Comparison of ENCODE assay signal across 11 mouse cellular contexts in the genomic region with DNA sequence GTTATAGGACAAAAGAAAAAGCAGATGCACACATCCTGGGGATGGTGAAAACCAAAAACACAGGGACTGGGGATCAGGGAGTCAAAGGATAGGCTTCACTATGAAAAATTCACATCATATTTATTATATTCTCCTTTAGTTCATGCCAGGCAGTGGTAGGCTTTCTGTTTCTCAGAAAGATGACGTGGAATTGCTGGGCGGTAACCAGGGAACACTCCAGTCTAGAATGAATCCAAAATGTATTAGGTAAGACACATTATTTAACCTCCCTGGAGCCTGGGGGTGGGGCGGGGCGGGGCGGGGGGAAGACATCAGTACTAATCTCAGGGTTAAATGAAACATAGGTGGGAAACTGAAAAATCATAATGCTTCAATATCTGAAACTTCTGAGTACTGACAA. TPM values are rescaled to one million over a fixed set of nuclear protein-coding genes. Genes with fewer than 3 reads are reported as not detected.
DNase-seq lines count a peak whose midpoint lies in the region; ATAC-seq and TF ChIP-seq lines count a peak whose summit lies in the region.
"Had no signal": no experiment of that assay in that cellular context is flagged by ENCODE, and none has a peak within 500 bp of the region (broad histone marks: within the 10 kb centered on the region; RNA-seq: fewer than 3 reads in every experiment).

No protein-coding gene starts in this region.

- H3K9ac ChIP-seq in heart, adult 2 months (ENCODE audit: low read depth, low read length) = peak overlapping the region; percentile 53
- H3K9ac ChIP-seq in heart, embryonic 12.5 days = no peak overlapping the region
- peak overlapping the region; percentile 73; the same call in 1 of the 2 replicates for H3K9ac ChIP-seq in neural tube, embryonic 12.5 days
- no peak overlapping the region for H3K9ac ChIP-seq in lung, embryonic 14.5 days
- H3K9ac ChIP-seq in neural tube, embryonic 14.5 days (replicated peaks; ENCODE audit: low read depth, low read length) = peak overlapping the region; percentile 96
- H3K9ac ChIP-seq: embryonic facial prominence, embryonic 15.5 days had no signal

- peaks cover 37% of the 10 kb centered on the region for H3K36me3 ChIP-seq in heart, adult 2 months (ENCODE audit: control insufficient read depth, insufficient read depth, low read length)
- H3K36me3 ChIP-seq in heart, embryonic 12.5 days = no peaks in the 10 kb centered on the region
- H3K36me3 ChIP-seq in neural tube, embryonic 12.5 days = no peaks in the 10 kb centered on the region
- H3K36me3 ChIP-seq in lung, embryonic 14.5 days (ENCODE audit: insufficient read depth) = no peaks in the 10 kb centered on the region
- H3K36me3 ChIP-seq in neural tube, embryonic 14.5 days (ENCODE audit: control insufficient read depth, insufficient read depth, low read length) = no peaks in the 10 kb centered on the region
- H3K36me3 ChIP-seq: embryonic facial prominence, embryonic 15.5 days had no signal

- intact Hi-C loops in heart, adult 2 months (cut with DNase I) = loop anchor here (2.0 to 5.0 kb wide), 2 partner anchors 30 to 60 kb away; no protein-coding TSS in a partner anchor

- 55% methylated on average over 5 of the region's 5 CpGs for WGBS in heart, adult 2 months
- 85% methylated on average over 5 of the region's 5 CpGs for WGBS in heart, embryonic 12.5 days
- 88% methylated on average over 5 of the region's 5 CpGs for WGBS in neural tube, embryonic 12.5 days
- WGBS in lung, embryonic 14.5 days = 89% methylated on average over 5 of the region's 5 CpGs
- 76% methylated on average over 5 of the region's 5 CpGs for WGBS in neural tube, embryonic 14.5 days

- DNase-seq in heart, adult 2 months = no peak
- no peak for DNase-seq in neural tube, embryonic 10.5 days (ENCODE audit: extremely low spot score, low spot score)
- no peak for DNase-seq in lung, embryonic 14.5 days
- DNase-seq in urinary bladder, postnatal 14 days (ENCODE audit: low spot score) = no peak
- no peak for DNase-seq in thymus, adult 18-20 months
- DNase-seq: gastrocnemius, postnatal 36 days; kidney, postnatal 10 days had no signal

- TF ChIP-seq CTCF in heart, adult 2 months (IDR thresholded peaks at IDR 0.05) = no peak
- no peak for TF ChIP-seq CTCF in lung, embryonic 14.5 days (IDR thresholded peaks at IDR 0.05; ENCODE audit: low read depth)

- peaks cover 8% of the 10 kb centered on the region for H3K4me1 ChIP-seq in heart, adult 2 months (ENCODE audit: control insufficient read depth, insufficient read depth, low read length)
- peaks cover 3% of the 10 kb centered on the region; the same call in 1 of the 2 replicates for H3K4me1 ChIP-seq in heart, embryonic 12.5 days (replicated peaks)
- no peaks in the 10 kb centered on the region for H3K4me1 ChIP-seq in neural tube, embryonic 12.5 days
- H3K4me1 ChIP-seq in lung, embryonic 14.5 days (ENCODE audit: insufficient read depth) = no peaks in the 10 kb centered on the region
- H3K4me1 ChIP-seq in neural tube, embryonic 14.5 days (ENCODE audit: control insufficient read depth, insufficient read depth, low read length) = no peaks in the 10 kb centered on the region; the same call in 1 of the 2 replicates
- H3K4me1 ChIP-seq: embryonic facial prominence, embryonic 15.5 days had no signal

- H3K4me3 ChIP-seq in heart, adult 2 months = peak overlapping the region; percentile 79
- H3K4me3 ChIP-seq in heart, embryonic 12.5 days = no peak overlapping the region
- peak overlapping the region; percentile 61; the same call in 1 of the 2 replicates for H3K4me3 ChIP-seq in neural tube, embryonic 12.5 days
- peak overlapping the region; percentile 59; the same call in 1 of the 2 replicates for H3K4me3 ChIP-seq in lung, embryonic 14.5 days (ENCODE audit: low read depth, low read length)
- peak overlapping the region; percentile 76 for H3K4me3 ChIP-seq in neural tube, embryonic 14.5 days (ENCODE audit: low read depth, low read length)

- H3K27ac ChIP-seq in heart, adult 2 months = peak overlapping the region; percentile 97
- no peak overlapping the region for H3K27ac ChIP-seq in heart, embryonic 12.5 days (ENCODE audit: poor library complexity, severe bottlenecking)
- no peak overlapping the region for H3K27ac ChIP-seq in neural tube, embryonic 12.5 days
- H3K27ac ChIP-seq in lung, embryonic 14.5 days (ENCODE audit: low read depth) = no peak overlapping the region
- peak overlapping the region; percentile 97 for H3K27ac ChIP-seq in neural tube, embryonic 14.5 days (ENCODE audit: low read depth, low read length)
- H3K27ac ChIP-seq: embryonic facial prominence, embryonic 15.5 days had no signal

- H3K9me3 ChIP-seq in heart, embryonic 12.5 days (replicated peaks) = no peaks in the 10 kb centered on the region
- no peaks in the 10 kb centered on the region for H3K9me3 ChIP-seq in neural tube, embryonic 12.5 days
- H3K9me3 ChIP-seq in lung, embryonic 14.5 days (ENCODE audit: low read depth, low read length) = no peaks in the 10 kb centered on the region
- no peaks in the 10 kb centered on the region for H3K9me3 ChIP-seq in neural tube, embryonic 14.5 days (ENCODE audit: control insufficient read depth, low read length)
- H3K9me3 ChIP-seq: embryonic facial prominence, embryonic 15.5 days had no signal

- no peak for TF ChIP-seq EP300 in heart, adult 2 months (IDR thresholded peaks at IDR 0.05; ENCODE audit: insufficient read depth, low read depth, low read length)

- no peak for TF ChIP-seq POLR2A in heart, adult 2 months (IDR thresholded peaks at IDR 0.05; ENCODE audit: insufficient read depth, low read depth, low read length)

- ATAC-seq in heart, embryonic 12.5 days (ENCODE audit: insufficient number of reproducible peaks, low FRiP score) = no peak
- no peak for ATAC-seq in neural tube, embryonic 12.5 days (ENCODE audit: low FRiP score, low read depth)
- ATAC-seq in lung, embryonic 14.5 days (ENCODE audit: insufficient read depth) = no peak
- no peak for ATAC-seq in neural tube, embryonic 14.5 days (ENCODE audit: low read depth)

- H3K27me3 ChIP-seq in heart, adult 2 months (ENCODE audit: control insufficient read depth, insufficient read depth, low read length) = no peaks in the 10 kb centered on the region
- H3K27me3 ChIP-seq in heart, embryonic 12.5 days (replicated peaks) = no peaks in the 10 kb centered on the region
- no peaks in the 10 kb centered on the region for H3K27me3 ChIP-seq in neural tube, embryonic 12.5 days (replicated peaks)
- no peaks in the 10 kb centered on the region for H3K27me3 ChIP-seq in lung, embryonic 14.5 days (ENCODE audit: insufficient read depth, low read length)
- no peaks in the 10 kb centered on the region for H3K27me3 ChIP-seq in neural tube, embryonic 14.5 days (ENCODE audit: control insufficient read depth, insufficient read depth, low read length)
- H3K27me3 ChIP-seq: embryonic facial prominence, embryonic 15.5 days had no signal

- peaks cover 3% of the 10 kb centered on the region; the same call in 1 of the 2 replicates for H3K79me2 ChIP-seq in heart, adult 2 months (replicated peaks; ENCODE audit: control insufficient read depth, insufficient read depth, low read length)

- no peak overlapping the region for H3K4me2 ChIP-seq in heart, embryonic 12.5 days
- H3K4me2 ChIP-seq in neural tube, embryonic 12.5 days (replicated peaks) = peak overlapping the region; percentile 67
- peak overlapping the region; percentile 69 for H3K4me2 ChIP-seq in lung, embryonic 14.5 days
- H3K4me2 ChIP-seq in neural tube, embryonic 14.5 days (ENCODE audit: low read depth, low read length) = peak overlapping the region; percentile 53

RNA-seq across cellular contexts. Expression of gene Cd200, which starts 1.8 kb away (rescaled TPM):
- total RNA-seq in heart, adult 2 months (2021) = 10 to 100 TPM; 63.6 to 69.3 TPM
- polyA plus RNA-seq in heart, adult 2 months (2012; rRNA removed) = 90.0 and 99.3 TPM in 2 replicates
- 14.6 and 15.4 TPM in 2 replicates for polyA plus RNA-seq in heart, embryonic 12.5 days (2016; fragmentation: Nextera tagmentation; extraction: Ambion mirVana)
- 102 and 104 TPM in 2 replicates for polyA plus RNA-seq in neural tube, embryonic 12.5 days (2016; fragmentation: Nextera tagmentation; extraction: Ambion mirVana)
- 66.1 and 68.1 TPM in 2 replicates for polyA plus RNA-seq in lung, embryonic 14.5 days (2014; fragmentation: Nextera tagmentation; extraction: Ambion mirVana)
- polyA plus RNA-seq in neural tube, embryonic 14.5 days (2014; fragmentation: Nextera tagmentation; extraction: Ambion mirVana) = 332 and 392 TPM in 2 replicates

Comparison
In these comparisons a context has a peak if more than half of its experiments do, and no peak if none do; other contexts are left out.
1. H3K27ac ChIP-seq: peak in heart, adult 2 months (single experiment) and neural tube, embryonic 14.5 days (single experiment); none in heart, embryonic 12.5 days (single experiment), neural tube, embryonic 12.5 days (single experiment) and lung, embryonic 14.5 days (single experiment).
2. H3K9ac ChIP-seq: peak in heart, adult 2 months (single experiment), neural tube, embryonic 12.5 days (single experiment) and neural tube, embryonic 14.5 days (single experiment); none in heart, embryonic 12.5 days (single experiment) and lung, embryonic 14.5 days (single experiment).